Mouse (Mus musculus) cerebellum, adult 8-10 months (tissue): ENCODE data around the gene Strbp.

ENCODE experiments used
- DNase-seq: peaks from one replicate; pipeline ENCODE4 v3.0.0; 2022

The Strbp gene

DNA sequence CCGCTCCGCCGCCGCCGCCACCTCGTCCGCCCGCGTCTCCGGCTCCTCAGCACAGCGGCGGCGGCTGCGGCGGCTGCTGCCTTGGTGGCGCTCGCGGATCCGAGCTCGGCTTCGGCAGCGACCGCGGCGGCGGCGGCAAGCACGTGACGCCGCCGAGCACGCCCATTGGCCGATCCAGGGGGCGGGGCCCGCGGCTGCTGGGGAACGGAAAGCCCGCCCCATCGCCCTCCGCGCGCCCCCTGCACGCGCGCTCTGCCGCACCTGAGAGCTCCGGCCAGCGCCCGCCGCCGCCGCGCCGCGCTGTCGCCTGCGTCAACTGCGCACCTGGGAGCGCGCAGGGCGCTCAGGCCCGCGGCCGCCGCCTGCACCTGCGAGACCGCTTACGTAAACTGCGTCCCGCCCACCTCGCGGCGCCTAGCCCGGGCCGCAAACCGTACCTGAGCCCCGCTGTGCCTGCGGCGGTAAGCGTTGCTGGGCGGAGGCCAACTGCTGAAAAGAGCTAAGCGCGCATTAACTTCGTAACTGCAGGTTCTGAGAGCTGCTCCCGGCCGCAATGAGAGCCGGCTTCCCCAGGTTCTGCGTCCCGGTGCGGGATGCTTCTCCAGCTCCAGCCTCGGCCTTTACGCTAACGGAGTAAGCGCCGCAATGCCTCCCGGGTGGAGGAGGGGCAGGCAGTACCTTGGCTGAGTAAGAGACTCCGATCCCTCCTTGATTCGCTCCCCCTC is at the start of gene Strbp:
TSS of gene Strbp (minus strand) at position 630 of the 725 bp plus-strand sequence.
- DNase-seq, result peak; percentile 95

DNA sequence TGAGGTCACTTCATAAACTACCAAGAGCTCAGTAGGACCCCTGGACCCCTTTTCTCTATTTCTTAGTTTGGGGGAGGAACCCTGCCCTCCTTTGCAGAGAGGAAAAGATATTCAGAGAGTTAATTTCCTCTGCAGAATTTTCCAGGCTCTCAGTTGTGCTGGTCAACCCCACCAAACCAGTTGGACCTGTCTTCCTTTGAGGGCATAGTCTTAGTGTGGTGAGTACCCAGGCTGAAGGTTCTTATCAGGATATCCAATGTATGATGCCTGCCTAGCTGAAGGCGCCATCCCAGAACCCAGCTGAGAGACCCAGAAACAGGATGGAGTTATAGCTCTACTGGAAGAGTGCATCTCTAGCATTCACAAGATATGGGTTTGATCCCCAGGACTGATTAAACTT is 47.5 kb upstream of the Strbp start:
- no peak for DNase-seq

DNA sequence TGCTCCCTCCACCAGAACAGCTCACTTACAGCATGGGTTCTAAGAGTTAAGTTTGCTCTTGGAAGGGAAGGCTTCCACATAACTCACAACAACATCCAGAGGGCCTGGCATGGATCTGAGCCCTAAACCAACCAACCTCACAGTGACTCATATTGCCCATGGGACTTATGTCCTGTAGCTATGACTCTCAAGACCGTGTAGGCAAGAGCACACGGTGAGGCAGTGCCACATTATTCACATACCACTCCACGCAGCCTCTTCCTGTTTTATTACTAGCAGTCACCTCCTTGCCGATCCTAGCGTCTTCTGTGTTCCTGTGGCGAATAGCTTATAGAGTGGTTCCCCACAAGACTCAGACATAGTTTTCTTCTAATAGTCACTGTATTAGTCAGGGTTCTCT is 45.7 kb upstream of the Strbp start:
- no peak for DNase-seq

DNA sequence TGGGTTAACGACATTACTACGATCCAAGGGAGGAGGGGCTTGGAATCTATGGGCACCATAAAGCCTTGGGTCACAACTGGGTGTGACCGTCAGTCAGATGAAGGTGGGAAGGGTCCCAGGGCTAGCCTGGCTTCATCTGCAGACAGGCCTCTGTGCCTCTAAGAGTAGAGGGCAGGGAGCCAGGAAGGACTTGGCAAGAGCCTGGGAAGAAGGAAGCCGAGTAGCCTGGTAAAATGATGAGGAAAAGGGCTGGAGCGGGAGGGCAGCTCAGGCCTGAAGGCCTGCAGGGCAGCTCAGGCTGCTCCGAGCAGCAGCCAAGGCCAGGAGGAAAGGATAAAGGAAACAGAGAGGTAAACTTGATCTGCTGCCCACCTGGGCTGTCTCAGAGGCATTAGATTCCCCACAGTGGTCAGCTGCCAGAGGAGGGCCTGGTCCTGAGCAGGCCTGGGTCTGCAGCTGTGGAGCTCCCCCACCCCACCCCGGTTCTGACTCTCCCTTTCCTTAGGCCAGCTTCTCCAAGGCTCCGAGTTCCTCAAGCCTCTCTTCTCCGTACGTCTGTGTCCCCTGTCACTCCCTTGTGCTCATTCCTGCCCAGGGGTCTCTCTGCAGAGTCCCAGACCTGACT is 44.9 kb upstream of the Strbp start:
- DNase-seq, result no peak

DNA sequence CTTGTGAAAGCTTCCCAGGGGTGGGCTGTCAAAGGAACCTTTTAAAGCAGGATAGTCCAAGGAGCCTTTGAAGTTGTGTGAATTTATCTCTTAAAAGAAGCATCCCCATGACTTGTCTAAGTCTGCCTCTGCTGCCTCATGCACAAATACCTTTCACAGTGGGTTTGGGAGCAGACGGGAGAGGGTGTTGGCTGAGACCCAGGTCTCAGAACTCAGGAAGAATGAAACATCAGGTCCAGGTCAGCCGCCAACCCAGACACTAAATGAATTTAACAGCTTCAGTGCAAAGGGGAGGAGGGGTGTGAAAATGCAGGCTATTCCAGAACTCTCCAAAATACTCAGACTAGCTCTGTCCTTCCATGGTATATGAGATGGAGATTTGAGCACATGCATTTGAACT is 44.2 kb upstream of the Strbp start:
- DNase-seq, result no peak

DNA sequence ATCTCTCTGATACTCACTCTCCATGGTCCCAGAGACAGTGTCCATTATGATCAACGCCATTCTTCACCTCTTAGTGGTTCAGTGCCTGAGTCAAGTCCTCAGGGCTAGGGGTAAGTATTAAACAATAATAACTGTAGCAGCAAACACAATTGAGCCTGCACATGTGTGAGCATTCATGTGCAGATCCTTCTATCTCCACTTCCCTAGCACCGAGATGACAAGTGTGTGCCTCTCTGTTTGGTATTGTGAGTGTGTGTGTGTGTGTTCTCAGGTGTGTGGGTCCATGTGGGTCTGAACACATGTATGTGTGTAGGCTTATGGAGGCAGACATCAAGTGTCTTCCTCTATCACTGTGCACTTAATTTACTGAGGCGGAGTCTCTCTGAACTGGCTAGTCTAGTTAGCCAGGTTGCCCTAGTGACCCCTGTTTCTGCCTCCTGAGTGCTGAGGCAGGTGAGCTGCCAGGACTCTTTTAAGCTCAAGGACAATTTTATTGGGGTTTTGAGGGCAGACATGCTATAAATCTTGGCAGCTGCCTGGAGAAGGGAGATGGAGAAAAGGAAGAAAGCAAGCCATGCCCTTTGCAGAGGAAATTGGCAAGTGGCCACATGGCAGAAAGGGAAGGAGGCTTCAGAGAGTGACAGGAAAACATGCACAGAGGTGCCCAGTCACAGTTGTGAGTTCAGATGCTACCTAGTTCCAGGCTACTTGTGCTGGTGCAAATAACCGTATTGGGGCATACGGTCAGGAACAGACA is 42.8 kb upstream of the Strbp start:
- no peak for DNase-seq

DNA sequence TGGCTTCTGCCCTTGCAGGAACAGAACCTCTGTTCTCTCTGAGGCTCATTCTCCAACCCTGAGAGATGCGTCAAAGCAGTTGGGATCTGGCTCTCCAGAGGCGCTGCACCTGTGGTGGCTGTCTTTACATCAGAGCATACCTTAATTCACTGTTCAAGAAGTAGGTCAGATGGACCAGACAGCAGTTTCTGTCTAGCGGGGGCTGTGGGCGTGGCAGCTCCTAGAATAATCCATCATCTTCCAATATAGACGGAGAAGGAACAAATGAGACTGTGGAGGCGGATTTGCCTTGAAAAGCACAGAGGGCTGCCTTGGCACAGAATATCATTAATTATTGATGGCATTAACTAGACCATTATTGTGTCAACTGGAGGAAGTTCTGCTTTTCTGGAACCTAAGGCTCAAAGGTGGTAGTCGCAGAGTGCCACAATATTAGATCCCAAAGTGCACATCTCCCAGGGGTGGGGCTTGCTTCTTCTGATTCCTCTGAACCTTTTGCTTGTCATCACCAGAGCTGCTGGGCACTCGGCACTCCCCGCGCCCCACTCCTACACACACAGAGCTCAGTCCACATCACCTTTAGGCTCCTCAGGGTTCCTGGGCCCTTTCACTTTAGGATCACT is 41.2 kb upstream of the Strbp start:
- DNase-seq, result no peak

DNA sequence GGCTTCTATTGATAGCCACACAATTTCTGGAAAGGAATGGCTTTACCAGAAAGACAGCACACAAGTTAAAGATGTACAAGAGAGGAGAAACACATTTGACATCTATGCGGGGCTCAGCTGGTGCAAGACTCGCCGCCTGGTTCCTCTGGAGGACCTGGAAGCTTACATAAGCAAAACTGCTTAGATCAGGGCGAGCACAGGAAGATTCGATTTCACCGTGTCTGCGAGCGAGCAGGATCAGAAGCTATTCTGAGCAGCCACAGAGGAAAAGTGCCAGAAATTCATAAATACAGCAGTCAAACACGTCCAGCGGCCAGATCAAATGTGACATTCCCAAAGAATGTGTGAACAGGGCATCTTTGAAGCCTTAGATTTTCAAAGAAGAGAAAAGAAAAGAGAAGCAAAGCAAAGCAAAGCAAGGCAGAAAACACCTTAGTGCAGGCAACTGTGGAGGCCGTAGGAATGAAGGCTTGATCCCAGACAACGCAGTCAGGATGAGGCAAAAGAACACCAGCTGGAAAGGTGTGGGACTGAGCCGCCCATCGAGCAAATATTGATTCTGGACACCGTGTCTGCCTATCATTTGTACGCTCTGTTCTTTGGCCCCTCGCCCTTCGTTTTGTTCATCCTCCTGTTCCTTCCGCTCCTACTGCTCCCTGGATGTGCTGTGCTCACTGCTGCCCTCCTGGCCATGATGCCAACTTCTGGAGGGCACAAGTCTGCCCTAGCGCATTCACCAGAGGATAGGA is 38.3 kb upstream of the Strbp start:
- DNase-seq, result peak; percentile 51

DNA sequence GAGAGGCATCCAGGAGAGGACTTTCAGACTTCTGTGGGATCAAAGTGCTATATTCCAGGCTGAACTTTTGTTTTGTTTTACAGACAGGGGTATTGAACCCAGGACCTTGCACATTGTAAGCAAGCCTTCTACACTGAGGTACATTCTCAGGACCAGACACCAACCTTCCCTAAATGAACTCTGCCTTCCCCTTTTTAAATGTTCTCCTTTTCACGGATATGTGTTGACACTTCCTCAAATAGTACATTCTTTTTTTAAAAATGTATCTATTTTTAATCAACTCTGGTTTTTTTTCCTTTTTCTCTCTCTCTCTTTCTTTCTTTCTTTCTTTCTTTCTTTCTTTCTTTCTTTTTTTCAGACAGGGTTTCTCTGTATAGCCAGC is 32.1 kb upstream of the Strbp start:
- DNase-seq, result no peak

DNA sequence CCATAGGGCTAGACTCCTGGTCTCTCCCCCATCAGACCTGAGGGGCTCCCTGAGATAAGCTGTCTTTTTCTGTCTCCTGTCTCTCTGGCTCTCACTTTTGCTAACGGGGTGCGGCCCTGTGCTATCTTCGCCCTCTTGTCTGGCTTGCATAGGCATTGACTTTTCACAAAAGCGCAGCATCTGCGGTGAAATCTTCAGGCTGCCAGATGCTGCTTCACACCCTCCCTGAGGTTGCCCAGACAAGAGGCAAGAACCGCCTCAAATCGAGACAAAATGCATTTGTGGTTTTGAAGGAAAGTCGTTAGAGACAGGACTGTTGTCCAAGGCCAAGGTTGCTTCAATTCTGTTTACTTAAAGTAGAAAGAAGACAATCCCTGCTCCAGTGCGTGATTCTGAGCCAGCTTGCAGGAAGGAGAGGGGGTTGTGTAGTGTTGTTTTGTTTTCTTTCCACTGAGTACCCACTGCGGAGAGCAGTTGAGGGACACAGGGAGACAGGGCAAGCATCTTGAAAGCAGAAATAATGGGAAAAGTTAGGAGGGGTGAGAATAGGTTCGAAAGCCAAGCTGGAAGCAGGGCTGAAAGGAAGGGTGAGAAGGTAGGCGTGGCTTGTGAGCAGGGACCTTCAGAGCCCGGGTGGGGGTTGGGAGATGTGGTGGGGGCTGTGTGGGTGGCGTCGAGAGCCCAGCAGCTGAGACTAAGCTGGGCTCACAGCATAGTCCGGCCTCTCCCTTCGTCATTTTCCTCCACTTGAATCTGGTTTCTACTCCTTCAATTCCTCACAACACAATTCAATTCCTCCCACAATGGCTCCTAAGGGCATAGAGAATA is 31.5 kb upstream of the Strbp start:
- no peak for DNase-seq

DNA sequence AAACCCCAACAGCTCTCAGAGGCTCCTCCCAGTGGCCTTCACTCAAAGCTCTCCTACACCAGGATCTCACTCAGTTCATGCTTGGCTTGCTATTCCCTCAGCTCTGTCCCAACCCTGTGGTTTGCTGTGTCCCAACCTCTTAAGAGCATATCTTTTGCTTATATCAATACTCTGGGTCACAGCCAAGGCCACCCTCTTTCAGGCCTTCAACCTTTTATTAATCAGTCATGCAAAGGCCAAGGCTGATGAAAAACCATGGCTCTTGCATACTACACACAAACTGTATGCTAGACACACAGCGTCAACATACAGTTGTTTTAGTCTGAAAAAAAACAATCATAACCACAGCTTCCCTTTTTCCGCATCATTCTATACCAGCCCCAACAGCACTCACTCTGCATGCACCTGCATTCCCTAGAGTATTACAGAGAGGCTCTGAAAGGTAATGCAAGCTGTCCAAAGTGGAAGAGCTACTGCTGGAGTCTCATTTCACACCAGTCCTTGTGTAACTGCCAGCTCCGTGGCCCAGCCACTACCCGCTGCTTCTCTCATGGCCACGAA is 27.7 kb upstream of the Strbp start:
- no peak for DNase-seq

DNA sequence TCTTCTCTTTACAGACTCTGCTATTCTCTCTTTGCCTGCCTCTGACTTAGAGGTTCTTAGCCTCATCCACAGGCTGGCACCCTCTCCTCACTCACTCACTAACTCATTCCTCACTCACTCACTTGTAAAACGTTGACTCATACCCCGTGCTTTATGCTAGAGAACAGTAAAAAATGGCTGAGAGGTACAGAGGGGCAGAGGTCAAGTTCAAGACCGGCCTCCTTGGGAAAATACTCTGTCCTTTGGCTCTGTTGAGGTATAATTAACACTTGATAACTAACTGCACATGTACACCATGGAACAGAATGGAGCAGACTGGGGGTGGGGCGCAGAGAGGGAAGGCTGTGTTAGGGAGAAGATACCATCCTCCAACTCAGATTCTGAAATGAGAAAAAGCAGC is 20.6 kb upstream of the Strbp start:
- DNase-seq, result no peak

DNA sequence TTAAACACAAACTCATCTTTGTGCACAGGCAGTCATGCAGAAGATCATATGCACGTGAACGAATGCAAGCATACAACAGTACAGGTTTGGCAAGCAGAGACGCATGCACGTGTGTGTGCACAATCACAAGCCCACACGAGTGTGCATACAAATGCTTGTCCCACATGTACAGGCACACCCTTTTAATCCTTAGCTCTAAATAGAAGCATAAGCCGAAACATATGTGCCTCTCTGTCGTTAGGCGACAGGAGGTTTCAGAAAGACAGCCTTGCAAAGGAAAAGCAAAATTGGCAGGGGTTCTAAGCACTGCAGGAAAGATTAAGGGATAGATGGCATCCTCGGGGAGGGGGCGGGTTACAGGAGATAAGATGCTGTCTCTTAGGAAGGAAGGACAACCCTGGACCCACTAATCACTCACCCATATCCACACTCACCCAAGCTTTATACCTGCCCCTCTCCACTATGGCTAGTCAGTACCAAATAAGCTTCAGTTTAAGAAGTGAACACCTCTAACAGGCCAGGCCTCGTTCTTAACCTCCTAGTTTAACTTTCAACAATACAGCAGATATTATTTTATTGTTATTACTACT is 19.9 kb upstream of the Strbp start:
- DNase-seq, result no peak

DNA sequence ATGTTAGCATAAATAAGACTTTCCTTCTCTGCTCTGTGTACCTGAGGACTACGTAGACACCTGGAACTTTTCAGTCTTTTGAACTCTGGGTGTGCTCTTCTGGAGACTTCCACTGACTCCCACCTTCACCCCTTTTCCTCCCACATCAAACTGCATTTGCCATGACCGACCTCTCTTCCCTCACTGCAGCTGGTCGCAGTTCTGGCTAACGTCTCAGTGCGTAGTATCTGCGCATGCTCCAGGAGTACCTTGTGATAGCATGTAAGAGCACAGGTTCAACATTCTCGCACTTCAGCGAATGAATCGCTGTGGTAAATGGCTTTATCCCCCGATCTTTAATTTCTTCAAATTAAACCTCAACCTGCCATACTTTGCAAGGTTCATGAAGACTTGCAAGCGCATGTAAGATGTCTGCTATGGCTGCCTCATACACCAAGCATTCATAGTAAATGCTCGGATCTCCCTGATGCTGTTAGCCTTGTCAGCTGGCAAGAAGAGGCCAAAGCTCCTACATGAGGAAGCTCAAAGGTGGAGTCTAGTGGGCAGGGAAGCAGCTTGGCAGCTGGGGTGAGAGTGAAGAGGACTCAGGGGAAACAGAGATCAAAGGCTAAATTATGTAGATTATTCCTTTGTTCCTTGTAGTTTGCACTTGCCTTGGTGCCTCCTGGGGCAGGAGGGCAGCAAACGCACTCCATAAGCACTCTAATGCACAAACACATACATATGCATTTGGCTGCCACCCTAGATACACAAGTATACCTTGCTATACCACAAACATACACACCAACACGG is 19.2 kb upstream of the Strbp start:
- no peak for DNase-seq

DNA sequence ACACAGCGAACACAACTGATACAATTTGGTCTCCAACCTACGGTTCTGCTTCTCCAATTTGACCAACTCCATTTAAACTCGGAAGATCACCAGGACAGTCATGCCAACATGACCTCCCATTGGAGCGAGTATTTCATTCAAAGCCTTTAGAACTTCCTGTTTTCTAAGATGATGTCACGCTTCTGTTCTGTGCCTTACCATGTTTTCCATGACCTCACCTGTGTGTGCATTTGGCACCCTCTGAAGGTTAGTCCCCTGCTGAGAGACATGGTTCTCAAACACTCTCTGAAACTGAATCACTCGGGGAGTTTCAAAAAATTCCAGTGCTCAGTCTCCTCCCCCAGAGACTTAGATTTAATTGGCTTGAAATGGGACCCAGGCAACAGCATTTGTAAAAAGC is 12.6 kb upstream of the Strbp start:
- no peak for DNase-seq

DNA sequence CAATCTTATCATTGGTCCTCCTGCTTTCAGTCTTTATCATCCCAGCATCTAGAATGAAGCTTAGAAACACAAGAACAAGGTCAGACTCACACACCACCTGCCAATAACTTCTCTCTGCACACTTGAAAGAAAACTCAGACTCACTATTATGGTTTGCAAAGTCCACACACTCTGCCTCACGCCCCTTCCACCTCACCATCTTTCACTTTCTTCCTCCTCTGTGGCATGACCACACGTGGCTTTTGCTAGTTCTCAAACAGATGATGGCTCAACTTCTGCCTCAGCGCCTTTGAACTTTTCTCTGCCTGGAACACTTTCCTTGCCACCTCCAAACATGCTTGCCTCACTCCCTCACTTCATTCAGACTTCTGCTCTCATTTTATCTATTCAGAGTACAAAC is 11.7 kb upstream of the Strbp start:
- no peak for DNase-seq

DNA sequence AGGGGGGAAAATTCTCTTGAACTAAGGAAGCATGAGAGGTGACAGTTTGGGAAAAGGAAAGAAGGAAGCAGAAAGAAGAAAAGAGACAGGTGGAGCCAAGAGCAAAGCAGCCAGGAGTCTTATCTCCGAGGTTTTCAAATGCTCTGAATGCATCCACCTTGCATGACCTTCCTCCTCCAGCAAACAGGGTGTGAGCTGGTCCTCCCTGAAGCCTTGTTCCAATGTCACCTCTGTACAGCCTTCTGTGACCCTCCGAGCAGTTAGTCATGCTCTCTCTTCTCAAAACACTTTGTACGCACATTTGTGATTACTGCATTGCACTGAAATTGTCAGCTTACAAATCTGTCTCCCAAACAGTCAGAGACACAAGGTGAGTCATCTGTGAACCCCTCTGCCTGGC is 9.4 kb upstream of the Strbp start:
- DNase-seq, result no peak

DNA sequence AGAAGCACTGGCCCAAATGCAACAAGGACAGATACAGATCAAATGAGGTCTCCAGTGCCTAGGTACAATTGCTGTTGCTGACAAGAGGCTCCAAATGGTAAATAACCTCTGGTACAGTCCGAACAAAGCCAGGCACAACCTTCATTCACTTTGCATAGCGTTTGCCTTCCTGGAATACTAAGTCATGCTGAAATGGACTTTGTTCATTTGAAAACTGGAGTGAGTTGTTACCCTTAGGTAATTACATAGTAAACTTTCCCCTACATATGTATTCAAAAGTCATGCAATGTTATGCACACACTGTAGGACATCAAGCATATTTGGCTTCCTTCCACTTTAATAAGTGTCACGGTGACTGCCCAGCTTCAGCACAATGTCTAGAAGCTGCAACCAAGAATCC is 5.2 kb upstream of the Strbp start:
- no peak for DNase-seq

DNA sequence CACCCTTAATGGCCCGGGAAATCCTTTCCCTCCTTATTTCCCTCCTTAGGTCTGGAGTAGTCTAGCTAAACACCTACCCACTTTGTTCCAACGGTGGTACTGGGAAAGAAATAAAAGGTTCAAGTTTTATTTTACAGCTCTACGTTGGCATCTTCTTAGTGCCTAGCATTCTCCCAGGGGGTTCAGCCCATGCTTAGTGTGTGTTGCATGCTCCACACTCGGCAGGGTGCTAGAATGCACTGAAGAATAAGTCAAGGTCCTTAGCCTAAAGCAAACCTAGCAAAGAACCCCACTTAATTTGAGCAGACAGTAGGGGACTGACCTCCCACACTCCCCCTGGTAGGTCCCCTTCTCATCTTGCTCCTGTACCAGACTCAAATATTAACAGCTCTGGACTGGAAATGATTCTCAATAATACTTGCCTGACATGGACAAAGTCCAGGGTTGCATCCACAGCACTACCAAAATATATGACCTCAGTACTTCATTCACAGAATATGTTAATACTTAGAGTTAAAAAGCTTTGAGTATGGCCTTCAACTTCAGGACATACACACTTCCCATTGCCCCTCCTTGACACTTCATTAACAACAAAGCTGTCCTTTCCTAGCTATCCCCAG is 592 bp upstream of the Strbp start:
- DNase-seq, result peak; percentile 46
